Mouse (Mus musculus): ENCODE measurements at regions not wholly inside any gene's neighbourhood (a gene's known extent, or its start where the extent isn't known, plus 50 kb on each side); places are given as distances from the start of the nearest gene placed in this dataset.

DNA sequence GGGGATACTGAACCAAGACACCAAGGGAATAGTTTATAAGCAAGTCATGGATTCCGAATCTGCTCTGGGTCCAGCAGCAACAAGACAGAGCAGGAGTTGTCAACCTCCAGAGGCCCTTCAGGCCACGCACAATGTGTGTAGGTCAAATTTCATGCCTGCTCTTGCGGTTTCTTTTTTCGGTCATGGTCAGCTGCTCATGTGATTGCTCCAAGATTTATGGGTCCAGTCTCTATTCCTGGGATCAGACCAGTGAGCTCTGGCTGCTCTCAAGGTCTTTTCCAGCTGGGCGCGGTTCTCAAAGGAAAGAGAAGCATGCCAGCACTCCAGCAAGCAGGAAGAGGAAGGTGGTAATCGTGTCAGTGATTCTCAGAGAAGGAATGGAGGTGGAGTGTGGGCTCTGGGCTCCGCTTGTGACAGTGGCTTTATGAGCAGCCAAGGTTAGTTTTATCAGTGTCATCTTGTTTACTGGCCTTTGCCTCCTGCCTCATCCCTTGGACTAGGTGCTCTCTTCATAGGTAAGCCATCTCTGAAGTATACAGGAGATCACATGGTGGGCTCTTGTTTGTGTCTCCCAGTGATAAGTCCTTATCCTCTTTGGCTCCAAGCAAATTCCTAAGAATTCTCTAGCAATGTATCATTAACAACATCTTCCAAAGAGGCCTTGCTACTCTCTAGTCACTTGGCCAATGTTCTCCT is 148.5 kb upstream of the Maf start:
- TF ChIP-seq ZC3H11A (IDR thresholded peaks at IDR 0.05; ENCODE audit: borderline replicate concordance, low read depth, low read length): no peak
- TF ChIP-seq CHD2 (IDR thresholded peaks at IDR 0.05; ENCODE audit: low read depth, low read length): no peak
- TF ChIP-seq HCFC1 (IDR thresholded peaks at IDR 0.05; ENCODE audit: borderline replicate concordance, insufficient read depth, low read length): no peak
- TF ChIP-seq ZNF384 (IDR thresholded peaks at IDR 0.05; ENCODE audit: low read depth, low read length): no peak

Measured in ES-E14 (cell line).